Mouse (Mus musculus): ENCODE results near the gene Negr1.

Gene Negr1

DNA sequence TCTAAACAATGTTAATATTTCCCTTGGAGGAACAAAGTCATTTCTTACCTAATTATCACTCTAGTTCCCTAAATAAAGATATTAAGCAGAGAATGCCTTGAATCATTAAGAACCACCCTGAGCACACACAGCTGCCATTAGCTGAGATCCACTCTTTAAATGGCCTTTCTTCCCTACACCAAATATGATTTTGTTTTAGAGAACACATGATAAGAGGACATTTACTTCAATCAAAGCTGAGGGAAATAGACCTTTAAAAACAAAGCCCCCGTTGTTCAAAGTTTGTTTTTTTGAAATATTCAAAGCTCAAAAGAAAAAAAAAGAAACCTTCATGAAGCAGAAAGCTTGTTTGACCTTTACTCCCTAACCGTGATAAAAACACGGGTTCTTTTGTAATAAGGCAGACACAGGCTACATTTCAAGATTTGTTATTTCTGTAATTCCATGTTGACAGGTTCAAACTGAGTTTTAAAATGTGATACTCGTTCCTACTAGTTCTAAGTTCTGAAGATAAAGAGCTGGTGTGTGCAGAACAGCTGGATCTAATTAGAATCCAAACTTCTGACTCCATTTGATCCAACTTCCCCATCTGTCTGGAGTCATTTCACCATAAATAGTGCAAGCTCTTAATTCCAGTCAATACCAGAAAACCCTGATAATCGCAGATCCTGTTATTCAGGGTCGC, 544.1 kb downstream of the Negr1 start:
- no peak for DNase-seq (ENCODE audit: low read depth, low spot score)

DNA sequence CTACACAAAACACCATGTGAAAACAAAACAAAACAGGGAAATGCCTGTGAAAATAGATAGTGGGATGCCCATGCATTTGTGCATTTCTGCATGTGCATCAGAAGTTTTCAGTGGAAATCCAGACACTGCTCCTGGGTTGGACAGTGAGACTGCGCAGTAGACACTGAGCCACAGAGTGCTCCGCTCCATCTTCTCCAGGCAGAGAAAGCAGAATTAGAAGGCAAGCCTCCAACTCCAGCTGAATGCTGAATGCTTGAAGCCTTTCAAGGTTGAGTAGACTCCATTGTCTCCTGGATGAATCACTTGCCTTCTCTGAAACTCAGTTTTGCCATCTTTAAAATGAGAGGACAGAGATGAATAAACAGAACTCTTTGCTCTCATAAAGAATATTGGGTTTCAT, 546.6 kb downstream of the Negr1 start:
- no peak for DNase-seq (ENCODE audit: low read depth, low spot score)

DNA sequence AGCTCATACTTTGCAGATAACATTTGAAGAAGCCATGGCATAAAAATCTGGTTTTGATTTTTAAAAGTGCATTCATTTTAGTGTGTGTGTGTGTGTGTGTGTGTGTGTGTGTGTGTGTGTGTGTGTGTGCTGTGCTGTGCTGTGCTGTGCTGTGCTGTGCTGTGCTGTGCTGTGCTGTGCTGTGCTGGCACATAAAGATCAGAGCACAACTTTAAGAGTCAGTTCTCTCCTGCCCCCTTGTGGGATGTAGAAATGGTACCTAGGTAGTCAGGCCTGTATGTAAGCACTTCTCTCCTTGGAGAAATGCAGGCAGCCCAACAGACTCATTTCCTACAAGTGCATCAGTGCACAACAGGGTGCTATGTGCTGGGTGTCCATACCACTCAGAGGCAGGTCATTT, 547.7 kb downstream of the Negr1 start:
- peak; percentile 46 for DNase-seq (ENCODE audit: low read depth, low spot score)

DNA sequence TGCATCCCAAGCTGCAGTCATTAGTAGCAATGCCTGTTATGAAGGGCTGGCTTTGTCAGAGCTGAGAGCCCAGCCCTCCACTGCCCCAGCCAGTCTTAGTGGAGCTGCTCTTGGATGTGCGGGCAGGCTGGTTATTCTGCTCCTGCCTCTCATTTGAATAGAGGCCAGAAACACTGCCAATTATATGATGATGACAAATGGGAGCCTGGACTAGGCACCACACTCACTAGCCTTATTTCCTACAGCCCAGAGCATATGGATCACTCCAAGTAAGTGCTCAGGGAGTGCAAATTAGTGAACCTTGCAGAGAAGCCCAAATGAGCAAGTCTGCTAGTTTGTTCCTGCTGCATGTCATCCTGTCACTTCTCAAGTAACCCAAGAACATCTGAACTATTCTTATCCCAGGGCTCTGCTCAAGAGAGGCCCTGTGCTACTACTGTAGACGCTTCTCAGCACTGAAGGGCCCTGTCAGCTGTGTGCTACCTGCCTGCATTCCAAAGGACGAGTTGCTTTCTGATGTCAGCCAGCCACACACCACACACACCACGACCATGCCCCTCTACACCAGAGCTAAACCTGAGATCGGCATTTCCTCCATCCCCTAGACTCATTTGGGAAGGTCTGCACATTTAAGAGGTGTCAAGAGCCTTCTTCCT, 553.6 kb downstream of the Negr1 start:
- no peak for DNase-seq (ENCODE audit: low read depth, low spot score)

DNA sequence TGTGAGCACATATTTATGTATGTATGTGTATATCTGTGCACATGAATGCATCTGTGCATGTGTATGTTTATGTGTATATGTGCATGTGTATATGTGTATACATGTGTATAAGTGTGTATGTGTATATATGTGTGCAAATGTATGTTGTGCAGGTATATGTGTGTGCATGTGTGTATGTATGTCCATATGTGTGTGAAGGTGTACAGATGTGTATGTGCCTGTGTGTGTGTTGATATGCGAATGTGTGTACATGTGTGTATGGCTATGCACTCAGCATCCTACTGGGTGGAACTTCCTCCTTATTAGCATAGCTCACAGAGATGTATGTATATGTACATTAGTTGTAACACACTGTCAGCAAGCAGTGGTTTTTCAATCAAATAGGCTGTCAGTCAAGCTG, 554.4 kb downstream of the Negr1 start:
- no peak for DNase-seq (ENCODE audit: low read depth, low spot score)

DNA sequence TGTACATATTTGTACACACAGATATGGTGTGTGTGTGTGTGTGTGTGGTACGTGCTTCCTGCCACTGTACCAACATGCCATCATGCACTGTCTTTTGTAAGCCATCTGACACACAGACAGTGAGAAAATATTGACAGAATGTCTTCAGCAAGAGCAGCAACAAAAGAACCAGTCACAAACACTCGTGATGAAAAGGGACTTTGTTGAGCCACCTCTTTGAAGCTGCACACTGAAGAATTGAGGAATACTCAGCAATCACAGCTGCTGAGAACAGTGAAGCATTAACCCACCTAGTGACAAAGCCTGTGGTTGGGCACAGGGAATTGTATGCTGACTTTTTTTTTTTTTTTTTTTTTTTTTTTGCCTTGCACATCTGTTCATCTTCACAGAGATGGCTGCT, 558.3 kb downstream of the Negr1 start:
- no peak for DNase-seq (ENCODE audit: low read depth, low spot score)

DNA sequence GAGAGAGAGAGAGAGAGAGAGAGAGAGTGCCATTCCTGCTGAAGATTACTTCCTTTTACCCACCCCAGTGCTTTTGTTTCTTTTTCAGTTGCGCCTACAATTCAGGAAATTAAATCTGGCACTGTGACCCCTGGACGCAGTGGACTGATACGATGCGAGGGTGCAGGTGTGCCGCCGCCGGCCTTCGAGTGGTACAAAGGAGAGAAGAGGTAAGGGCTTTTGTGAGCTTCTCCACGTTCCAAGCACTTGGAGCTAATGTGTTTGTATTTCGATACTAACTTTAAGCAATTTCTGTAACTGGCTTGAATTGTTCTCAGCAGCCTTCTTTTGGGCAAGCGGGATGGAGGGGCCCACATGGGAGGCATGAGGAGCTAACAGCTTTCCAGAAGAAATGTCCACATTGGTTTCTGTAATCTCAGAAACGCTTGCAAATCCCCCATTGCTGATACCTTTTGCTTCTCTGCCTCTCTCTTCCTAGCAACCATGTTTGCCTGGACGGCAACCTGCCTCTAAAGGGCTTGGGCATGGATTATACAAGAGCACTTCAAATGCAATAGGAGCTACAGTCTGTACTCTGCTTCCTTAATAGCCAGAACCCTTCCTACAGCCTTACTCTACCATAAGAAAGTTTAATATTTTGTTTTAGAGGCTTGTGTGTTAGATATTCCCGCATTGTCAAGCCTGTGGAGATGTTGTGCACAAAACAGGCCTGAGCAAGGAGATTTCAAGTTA, 584.7 kb downstream of the Negr1 start:
- DNase-seq (ENCODE audit: low read depth, low spot score), result no peak

DNA sequence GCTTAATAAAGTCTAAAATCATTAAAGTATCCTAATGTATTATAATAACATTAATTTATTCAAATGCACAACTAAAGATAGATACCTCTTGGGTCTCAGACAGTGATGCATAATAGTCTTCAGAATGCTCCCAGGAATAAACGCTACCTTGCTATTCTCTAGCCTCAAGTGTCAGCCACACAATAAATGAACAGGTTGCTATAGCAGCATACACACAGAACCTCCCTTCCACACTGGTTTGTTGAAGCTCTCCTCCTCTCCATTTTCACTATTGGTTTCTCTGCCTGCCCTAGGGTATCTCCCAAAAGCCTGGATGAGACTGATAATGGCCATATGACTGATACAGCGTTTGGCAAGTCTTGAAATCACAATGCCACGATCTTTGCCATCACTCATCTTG, 593.3 kb downstream of the Negr1 start:
- no peak for DNase-seq (ENCODE audit: low read depth, low spot score)

DNA sequence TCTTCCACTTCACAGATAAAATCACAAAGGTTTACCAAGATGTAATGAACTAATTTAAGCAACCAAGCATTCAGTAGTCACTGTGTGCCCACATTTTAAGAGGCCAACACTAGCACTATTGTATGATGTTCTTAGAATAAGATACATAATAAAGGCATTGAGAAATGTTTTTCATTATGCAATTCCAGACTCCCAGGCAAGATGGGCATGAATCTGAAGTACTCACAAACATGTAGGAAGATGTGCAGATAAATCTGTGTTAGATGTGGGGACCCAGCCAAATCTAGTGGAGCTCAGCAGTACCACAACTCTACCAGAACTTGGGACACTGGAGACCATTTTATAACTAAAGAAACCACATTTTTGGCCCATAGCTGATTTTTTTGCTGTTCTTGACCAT, 593.9 kb downstream of the Negr1 start:
- DNase-seq (ENCODE audit: low read depth, low spot score), result no peak

DNA sequence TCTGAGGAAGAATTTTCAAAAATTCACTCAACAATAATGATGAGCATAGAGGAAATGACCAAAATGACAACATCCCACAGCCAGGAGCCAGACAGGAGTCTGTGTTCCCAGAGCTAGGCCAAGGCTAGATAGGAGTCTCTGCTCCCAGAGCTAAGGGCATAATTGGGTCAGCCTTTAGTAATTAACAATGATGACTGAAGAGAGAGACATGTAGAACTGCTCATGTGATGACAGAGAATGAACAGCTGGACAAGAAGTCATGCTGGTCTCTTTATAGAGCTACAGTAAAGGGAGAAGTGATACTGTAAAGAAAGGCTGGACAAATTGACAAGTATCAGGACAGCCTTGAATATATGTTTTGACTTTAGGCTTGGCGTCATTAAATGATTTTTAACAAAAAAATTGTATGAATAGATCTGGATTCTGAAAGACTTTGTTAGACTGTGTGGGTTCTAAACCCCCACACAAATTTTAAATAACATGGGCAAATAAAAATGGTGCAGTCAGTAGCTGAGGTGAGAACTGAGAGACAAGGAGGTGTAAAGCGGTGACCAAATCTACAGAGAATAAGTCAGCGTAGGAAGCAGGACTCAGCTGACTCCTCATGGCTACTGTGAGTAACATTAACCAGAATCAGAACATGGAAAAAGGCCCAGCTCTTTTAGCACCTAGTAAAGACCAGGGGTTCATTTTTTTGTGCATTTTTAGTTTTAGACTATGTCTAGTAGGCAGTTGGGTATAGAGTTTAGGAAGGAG, 603.4 kb downstream of the Negr1 start:
- DNase-seq (ENCODE audit: low read depth, low spot score), result no peak

DNA sequence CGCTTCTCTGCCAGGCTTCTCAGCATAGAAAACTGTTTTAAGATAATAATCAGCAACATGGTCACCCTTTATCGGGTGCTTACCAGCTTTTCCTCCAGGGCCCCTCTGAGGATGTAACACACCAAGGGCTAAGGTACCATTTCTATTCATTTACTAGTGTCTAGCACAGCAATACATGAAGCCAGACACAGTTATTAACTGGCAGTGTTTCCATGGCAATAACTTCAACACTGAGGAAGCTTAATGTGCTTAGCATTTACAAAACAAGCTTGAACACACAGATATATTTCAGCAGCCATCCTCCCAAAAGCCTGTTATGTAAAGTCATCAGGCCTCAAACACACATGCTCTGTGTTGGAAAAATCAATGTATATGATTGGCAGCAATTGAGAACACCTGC, 620.4 kb downstream of the Negr1 start:
- no peak for DNase-seq (ENCODE audit: low read depth, low spot score)

DNA sequence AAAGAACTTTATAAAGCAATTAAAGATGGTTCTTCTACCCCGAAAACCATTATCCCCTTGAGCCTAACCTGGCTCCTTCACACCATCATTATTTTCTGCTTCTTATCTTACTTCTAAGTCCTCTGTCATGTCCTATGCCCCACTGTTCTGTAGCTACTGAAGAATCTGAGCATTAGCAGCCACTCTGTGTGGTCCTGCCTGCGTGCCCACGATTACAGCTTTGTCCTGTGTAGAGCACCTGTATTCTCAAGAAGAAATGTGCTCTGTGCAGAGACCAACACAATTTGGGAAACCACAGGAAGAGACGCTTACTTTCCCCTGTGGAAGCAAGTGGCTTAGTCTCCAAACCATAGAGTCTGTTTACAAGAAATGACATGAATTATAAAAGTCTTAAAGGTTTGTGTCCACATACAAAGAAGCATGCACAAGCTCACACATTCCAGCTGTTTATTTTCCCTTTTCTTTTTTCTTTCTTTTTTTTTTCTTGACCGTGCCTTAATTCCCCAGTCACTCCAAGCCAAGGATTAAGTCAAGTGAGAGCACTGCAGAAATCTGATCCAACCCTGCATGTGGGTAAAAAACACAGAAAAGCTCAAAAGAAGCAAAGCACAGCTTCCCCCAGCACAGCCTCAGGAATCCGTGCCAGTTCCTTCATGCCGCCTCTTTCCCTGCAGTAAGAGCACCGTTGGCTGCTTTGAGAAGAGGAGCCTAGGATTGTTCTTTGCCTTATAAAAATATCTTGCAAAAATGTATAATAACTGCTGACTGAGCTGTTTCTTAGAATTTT, 627.5 kb downstream of the Negr1 start:
- DNase-seq (ENCODE audit: low read depth, low spot score), result no peak

DNA sequence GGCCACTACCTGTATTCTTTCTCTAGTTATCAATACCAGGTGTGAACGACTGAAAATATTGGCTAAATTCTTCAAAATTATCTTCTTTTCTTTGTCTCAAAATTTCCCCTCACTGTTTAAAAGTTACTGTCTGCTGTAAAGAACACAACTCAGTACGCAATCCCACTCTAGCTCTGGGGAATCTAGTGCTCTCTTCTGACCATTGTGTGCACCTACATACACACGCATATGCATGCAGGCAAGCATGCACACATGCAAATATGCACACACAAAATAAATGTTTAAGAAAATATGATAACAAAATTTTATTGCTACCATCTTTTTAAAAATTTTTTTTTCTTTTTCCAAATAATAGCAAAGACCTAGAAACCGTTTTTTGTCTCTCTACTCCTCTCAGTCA, 628.2 kb downstream of the Negr1 start:
- no peak for DNase-seq (ENCODE audit: low read depth, low spot score)

DNA sequence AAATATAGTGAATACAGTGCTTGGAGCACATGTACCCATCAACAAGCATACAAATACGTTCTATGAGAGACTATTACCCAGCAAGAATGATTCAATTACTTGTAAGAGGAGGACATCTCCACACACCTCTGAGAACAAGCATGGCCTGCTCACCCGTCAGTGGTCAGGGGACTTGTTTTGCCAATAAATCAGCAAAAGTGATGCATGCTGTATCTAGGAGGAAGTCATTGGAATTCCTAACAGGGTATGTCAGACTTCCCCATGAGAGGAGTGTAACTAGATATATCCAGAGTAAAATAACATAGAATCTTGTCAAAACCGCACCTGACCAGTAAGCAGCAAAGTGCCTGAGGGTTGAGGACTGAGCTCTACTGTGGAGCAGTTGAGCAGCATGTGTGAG, 629.0 kb downstream of the Negr1 start:
- DNase-seq (ENCODE audit: low read depth, low spot score), result no peak

DNA sequence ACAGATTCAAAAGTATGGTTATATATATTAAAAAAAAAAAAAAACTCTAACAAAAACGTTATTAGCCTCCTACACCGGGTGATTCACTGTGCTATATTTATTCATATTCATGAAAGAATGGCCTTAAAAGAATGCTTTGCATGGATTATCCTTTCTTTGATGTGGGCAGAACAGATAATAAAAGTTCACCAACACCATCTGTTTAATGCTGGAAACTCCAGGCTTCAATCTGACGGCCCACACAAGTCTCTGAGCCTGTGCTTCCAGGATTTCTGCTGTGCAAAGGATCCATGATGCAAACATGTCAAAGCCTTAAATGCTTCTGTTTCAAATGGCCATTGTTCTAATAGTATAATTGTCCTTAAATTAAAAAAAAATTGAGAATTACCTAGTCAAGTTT, 630.4 kb downstream of the Negr1 start:
- no peak for DNase-seq (ENCODE audit: low read depth, low spot score)

DNA sequence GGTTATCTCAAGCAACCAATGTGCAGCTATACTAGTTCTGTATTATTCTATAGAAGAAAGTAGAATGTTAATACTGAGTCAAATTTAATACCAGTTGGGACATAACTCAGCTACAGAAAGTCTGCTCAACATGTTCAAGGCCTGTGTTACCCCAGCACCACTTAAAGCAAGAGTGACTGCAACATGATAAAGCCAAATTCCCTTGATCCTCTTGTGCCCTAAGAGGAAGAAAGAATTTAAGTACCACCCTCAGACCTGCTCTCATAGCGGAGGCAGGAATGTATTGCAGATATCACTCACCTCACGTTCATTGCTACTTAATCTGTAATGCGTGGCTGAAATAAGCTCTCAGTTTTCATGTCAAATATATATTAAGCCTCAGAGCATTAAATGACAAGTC, 631.5 kb downstream of the Negr1 start:
- DNase-seq (ENCODE audit: low read depth, low spot score), result no peak

DNA sequence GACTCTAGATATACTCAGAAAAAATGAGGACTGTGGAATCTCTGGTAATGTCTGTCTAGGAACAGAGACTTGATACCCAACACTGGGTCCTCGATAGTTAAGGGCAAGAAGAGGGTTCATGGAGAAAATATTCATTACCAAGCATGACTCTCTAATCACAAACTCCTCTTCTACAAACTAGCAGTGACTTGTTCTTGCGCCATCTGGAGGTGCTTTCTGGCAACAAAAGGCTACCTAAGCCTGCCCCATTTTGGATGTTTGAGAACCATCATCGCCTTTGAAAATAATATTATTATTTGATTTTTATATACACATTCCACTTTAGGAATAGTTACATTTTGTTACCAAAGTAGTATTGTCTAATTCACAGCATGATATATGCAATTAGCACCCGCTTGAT, 637.1 kb downstream of the Negr1 start:
- peak; percentile 11 for DNase-seq (ENCODE audit: low read depth, low spot score)

DNA sequence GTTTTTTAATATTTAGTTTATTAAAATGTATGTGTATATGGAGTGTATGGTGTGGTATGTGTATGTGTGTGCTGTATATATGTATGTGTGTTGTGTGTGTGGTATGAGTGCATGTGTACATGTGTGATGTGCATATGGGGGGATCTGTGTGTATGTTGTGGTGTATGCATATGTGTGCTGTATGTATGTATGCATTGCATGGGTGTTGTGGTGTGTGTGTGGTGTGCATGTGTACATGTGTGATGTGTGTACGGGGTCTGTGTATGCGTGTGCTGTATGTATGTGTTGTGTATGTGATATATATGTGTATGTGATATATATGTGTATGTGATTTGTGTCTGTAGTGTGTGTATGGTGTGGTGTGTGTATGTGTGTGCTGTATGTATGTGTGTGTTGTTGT, 640.1 kb downstream of the Negr1 start:
- DNase-seq (ENCODE audit: low read depth, low spot score), result no peak

DNA sequence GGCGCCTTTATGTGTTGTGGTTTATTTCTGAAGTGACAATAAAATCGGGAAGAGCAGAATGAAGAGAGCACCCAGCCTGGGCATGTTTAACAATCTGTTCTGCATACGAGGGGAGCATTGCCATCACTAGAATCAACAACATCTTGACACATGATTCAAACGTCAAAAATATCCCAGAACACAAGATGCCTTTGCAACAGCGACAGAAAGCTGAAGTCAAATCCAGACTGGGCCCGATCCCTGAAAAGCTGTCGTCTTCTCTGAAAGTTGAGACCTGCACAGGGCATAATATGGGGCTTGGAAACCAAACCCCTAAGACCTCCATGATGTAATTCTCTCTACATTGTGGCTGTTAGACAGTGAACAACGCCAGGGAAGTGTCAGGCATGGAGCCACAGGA, 642.0 kb downstream of the Negr1 start:
- no peak for DNase-seq (ENCODE audit: low read depth, low spot score)

DNA sequence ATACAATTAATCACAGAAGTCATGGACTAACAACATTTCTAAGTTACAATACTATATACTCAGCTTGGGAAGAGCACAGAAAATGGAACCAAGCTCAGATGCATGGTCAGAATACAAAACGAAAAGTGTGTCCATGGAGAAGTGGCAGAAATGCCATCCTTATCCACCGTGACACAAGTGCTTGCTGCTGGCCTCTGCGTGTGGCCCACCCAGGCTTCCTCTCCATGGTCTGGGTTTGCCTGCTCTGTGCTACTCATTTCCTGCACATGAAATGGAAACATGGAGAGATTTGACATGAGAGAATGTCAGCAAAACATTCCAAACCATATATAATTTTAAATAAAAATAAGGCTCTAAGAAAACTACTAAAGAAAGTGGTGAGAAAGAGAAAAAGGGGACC, 645.2 kb downstream of the Negr1 start:
- no peak for DNase-seq (ENCODE audit: low read depth, low spot score)

DNA sequence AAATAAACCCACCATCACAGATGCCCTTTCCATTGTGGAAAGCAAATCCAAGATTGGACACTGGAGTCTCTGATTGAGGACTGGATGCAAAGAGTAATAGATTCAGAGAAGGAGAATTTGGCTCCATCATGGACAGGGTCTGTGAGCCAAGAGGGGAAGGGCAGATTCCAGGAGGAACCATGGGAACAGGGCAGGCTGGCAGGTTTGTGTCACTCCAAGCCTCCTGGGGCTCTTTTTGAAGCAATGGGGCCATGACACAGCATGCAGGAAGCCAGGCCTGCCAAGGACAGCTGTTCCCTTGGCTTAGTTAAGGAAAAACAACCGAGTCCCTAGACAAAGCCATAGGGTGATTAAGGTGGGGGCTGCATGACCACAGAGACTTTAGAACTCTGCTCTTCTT, 647.4 kb downstream of the Negr1 start:
- DNase-seq (ENCODE audit: low read depth, low spot score), result no peak

DNA sequence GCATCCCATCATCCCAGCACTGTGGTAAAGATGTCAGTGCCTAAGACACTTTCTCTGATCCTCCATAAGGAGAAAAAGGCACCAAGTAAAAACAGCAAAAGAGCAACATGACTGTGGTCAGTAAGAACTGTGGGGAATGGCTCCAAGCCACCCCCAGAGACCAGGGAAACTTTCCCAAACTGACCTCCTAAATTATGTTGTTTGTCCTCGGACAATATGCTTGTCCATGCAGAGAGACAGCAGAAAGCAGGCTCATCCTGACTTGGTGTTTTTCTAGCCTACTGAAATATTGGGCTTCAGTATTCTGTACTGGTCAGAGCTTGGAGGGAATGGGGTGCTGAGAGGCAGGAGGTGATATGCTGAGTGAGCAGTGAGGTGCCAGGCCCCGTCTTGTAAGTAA, 647.8 kb downstream of the Negr1 start:
- DNase-seq (ENCODE audit: low read depth, low spot score), result no peak

Measured in ES-CJ7 (cell line).